Mouse (Mus musculus) heart, postnatal 0 days (tissue): ENCODE measurements at regions not wholly inside any gene's neighbourhood (a gene's known extent, or its start where the extent isn't known, plus 50 kb on each side); places are given as distances from the start of the nearest gene placed in this dataset.

ENCODE experiments used
- ATAC-seq: fragments of 200-750 bp; cut with Nextera tagmentation; 2 replicates; pipeline ENCODE4 v1.8.0; 2017; ENCODE audit warnings: low read depth, moderate number of reproducible peaks, moderate library complexity; ENCODE audit not compliant: insufficient read depth
- DNase-seq: peaks from one replicate; pipeline ENCODE4 v3.0.0-alpha.2; 2016; ENCODE audit warnings: low spot score
- H3K27ac ChIP-seq: fragments of 300-500 bp; sonication (generic); 2 replicates; pipeline ENCODE4 v1.5.1; 2014; ENCODE audit warnings: low read depth, mild to moderate bottlenecking
- H3K27me3 ChIP-seq: fragments of 300-500 bp; sonication (generic); 2 replicates; pipeline ENCODE4 v1.6.1; 2014; ENCODE audit warnings: low read length, mixed read lengths; ENCODE audit not compliant: control insufficient read depth, insufficient read depth
- H3K36me3 ChIP-seq: fragments of 300-500 bp; sonication (generic); replicated peaks from 2 replicates; pipeline ENCODE4 v1.6.1; 2014; ENCODE audit warnings: low read length, mixed read lengths; ENCODE audit not compliant: control insufficient read depth, insufficient read depth
- H3K4me1 ChIP-seq: fragments of 300-500 bp; sonication (generic); 2 replicates; pipeline ENCODE4 v1.6.1; 2014; ENCODE audit warnings: antibody characterized with exemption; ENCODE audit not compliant: control insufficient read depth, insufficient read depth
- H3K4me2 ChIP-seq: fragments of 300-500 bp; sonication (generic); 2 replicates; pipeline ENCODE4 v1.6.1; 2014; ENCODE audit warnings: low read depth, mild to moderate bottlenecking, low read length, moderate library complexity
- H3K4me3 ChIP-seq: fragments of 300-500 bp; sonication (generic); 2 replicates; pipeline ENCODE4 v1.5.1; 2014; ENCODE audit warnings: low read depth, low read length
- H3K9ac ChIP-seq: fragments of 300-500 bp; sonication (generic); replicated peaks from 2 replicates; pipeline ENCODE4 v1.6.1; 2014; ENCODE audit warnings: low read depth, low read length, mixed read lengths
- H3K9me3 ChIP-seq: fragments of 300-500 bp; sonication (generic); replicated peaks from 2 replicates; pipeline ENCODE4 v1.6.1; 2016; ENCODE audit warnings: low read length; ENCODE audit not compliant: control insufficient read depth
- CTCF ChIP-seq: IDR thresholded peaks from 2 replicates; pipeline ENCODE4 v1.5.1; 2016; ENCODE audit warnings: antibody characterized with exemption, control low read depth, low read depth
- EP300 ChIP-seq: IDR thresholded peaks from 2 replicates; pipeline ENCODE4 v1.6.1; 2016; ENCODE audit warnings: antibody characterized with exemption, low read depth
- WGBS: fragments of 180-500 bp; shearing (Covaris S2); extraction: QIAGEN DNeasy Blood & Tissue Kit; methylation state at CpG from one replicate; pipeline ENCODE4 v1.1.7; 2014; 5-methylcytosine and 5-hydroxymethylcytosine counted together

DNA sequence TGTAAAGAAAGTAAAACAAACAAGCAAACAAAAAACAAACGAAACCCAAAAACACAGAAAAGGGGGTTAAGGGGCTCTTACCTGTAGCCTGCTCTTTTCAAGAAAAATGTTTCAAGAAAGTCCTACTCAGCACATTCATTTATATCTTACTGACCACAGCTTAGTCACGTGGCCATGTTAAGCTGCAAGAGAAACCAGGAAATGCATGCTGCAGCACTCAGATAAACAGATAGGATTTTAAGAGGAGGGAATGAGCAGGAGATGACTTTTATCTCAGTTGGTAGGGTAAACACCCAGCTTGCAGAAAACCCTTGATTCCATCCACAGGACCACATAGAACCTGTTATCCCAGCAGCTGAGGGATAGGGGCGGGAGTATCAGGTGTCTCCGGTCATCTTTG lies 62.9 kb upstream of the Sfmbt2 start:
- no peaks in the 10 kb centered on the region for H3K27me3 ChIP-seq
- no peaks in the 10 kb centered on the region for H3K36me3 ChIP-seq
- WGBS: 58% methylated on average over 4 of the region's 4 CpGs
- DNase-seq (no peak), ATAC-seq (no peak)
- H3K9ac ChIP-seq: no peak overlapping the region
- no peaks in the 10 kb centered on the region for H3K4me1 ChIP-seq
- no peak for TF ChIP-seq CTCF
- no peak for TF ChIP-seq EP300
- H3K4me2 ChIP-seq: no peak overlapping the region
- H3K9me3 ChIP-seq: no peaks in the 10 kb centered on the region
- no peak overlapping the region for H3K27ac ChIP-seq
- H3K4me3 ChIP-seq: no peak overlapping the region

- ATAC-seq (no peak), DNase-seq (no peak)
- TF ChIP-seq EP300: no peak
- no peak for TF ChIP-seq CTCF
- Histone ChIP-seq H3K9me3 (no peaks in the 10 kb centered on the region), H3K27ac (no peak overlapping the region), H3K4me1 (no peaks in the 10 kb centered on the region), H3K4me3 (no peak overlapping the region), H3K9ac (no peak overlapping the region), H3K4me2 (no peak overlapping the region), H3K27me3 (no peaks in the 10 kb centered on the region), H3K36me3 (no peaks in the 10 kb centered on the region)
- 61% methylated on average over 5 of the region's 5 CpGs for WGBS
Observed at GRCm38 (mm10) chr2:10309656-10310055, 60.7 kb upstream of the Sfmbt2 start.

DNA sequence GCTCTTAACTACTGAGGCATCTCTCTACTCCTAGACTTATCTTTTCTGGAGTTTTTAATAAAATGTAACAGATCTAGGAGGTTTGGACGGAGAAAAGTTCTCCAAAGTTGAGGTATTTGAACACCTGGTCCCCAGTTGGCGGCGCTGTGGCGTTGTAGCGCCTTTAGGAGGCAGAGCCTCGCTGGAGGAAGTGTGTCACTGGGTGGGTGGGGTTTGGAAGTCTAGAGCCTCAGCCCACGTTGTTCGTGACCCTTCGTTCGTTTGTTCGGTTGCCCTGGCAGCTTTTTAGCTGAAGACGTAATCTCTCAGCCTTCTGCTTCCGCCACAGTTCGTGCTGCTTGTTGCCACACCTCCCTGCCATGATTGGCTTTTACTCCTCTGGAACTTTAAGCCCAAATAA lies 58.6 kb upstream of the Sfmbt2 start:
- Histone ChIP-seq H3K9me3 (no peaks in the 10 kb centered on the region), H3K9ac (no peak overlapping the region), H3K4me3 (no peak overlapping the region), H3K4me1 (no peaks in the 10 kb centered on the region), H3K4me2 (no peak overlapping the region), H3K36me3 (no peaks in the 10 kb centered on the region), H3K27ac (no peak overlapping the region), H3K27me3 (no peaks in the 10 kb centered on the region)
- ATAC-seq (no peak), DNase-seq (no peak)
- WGBS: 77% methylated on average over 14 of the region's 14 CpGs
- TF ChIP-seq EP300 (no peak), CTCF (no peak)

- 84% methylated on average over 7 of the region's 7 CpGs for WGBS
- TF ChIP-seq EP300 (no peak), CTCF (no peak)
- ATAC-seq: no peak
Observed at GRCm38 (mm10) chr2:10312398-10312797, 57.9 kb upstream of the Sfmbt2 start.

DNA sequence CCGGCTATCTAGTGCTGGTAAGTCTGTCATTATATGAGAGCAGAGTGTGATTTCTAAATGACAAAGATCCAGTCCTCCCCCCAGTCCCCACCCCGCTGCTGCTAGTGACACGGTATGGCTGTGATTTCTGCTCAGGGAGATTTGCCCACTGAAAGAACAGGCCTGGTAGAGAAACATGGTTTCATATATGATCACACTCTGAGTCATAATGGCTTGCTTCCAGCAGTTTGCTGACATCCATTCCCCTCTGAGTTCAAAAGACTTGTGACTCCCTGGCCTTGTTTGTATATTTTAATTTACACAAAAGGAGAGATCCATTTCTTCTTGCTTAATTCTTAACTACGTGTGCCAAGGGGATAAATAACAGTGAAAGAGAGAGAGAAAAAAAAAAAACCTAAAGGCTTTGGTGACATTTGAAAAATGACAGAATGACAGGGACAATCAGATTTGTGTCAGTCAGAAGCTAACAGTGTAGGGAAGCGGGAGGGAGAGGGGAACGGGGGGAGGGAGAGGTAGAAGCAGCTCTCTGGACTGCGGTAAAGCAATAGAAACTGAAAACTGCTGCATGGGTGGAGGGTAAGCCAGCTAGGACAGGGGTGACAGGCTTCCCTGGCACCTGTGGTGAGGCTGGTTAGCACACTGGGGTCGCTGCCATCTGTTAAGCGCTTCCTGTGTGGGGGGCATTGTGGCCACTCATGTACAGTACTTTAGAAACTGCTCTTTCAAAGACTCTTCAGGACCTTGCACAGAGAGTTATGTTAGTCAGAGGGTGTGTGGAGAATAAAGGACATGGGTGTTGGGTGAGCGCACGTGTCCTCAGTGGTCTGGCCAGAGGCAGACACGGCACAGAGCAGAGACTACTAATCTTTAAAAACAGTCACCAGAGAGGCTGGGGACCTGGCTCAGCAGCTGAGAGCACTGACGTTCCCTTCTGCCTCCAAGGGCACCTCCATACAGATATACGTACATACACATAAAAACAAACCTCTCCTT lies 55.8 kb upstream of the Sfmbt2 start:
- no peak for DNase-seq
- Histone ChIP-seq H3K27me3 (no peaks in the 10 kb centered on the region), H3K27ac (no peak overlapping the region), H3K9me3 (no peaks in the 10 kb centered on the region), H3K4me2 (no peak overlapping the region), H3K4me1 (no peaks in the 10 kb centered on the region), H3K4me3 (no peak overlapping the region), H3K36me3 (no peaks in the 10 kb centered on the region), H3K9ac (no peak overlapping the region)
- TF ChIP-seq CTCF (no peak), EP300 (no peak)
- whole genome bisulfite sequencing: 37% methylated on average over 14 of the region's 14 CpGs
- peak; percentile 33; the same call in 1 of the 2 replicates for ATAC-seq

More at GRCm38 (mm10) chr2:10312398-10312797, 57.9 kb upstream of the Sfmbt2 start:
- Histone ChIP-seq H3K9ac (no peak overlapping the region), H3K4me3 (no peak overlapping the region), H3K4me2 (no peak overlapping the region), H3K27me3 (no peaks in the 10 kb centered on the region), H3K36me3 (no peaks in the 10 kb centered on the region), H3K9me3 (no peaks in the 10 kb centered on the region), H3K27ac (no peak overlapping the region), H3K4me1 (no peaks in the 10 kb centered on the region)
- DNase-seq: no peak
